Mouse (Mus musculus) forebrain, embryonic 11.5 days (tissue): ENCODE measurements at regions not wholly inside any gene's neighbourhood (a gene's known extent, or its start where the extent isn't known, plus 50 kb on each side); places are given as distances from the start of the nearest gene placed in this dataset.

ENCODE experiments used
- ATAC-seq: fragments of 200-750 bp; cut with Nextera tagmentation; replicated peaks from 2 replicates; pipeline ENCODE4 v1.8.0; 2017; ENCODE audit warnings: moderate TSS enrichment; ENCODE audit not compliant: low FRiP score
- DNase-seq: peaks from one replicate; pipeline ENCODE4 v3.0.0-alpha.2; 2017; ENCODE audit warnings: low spot score
- H3K27ac ChIP-seq: fragments of 300-500 bp; sonication (generic); 2 replicates; pipeline ENCODE4 v1.5.1; 2014; ENCODE audit warnings: low read depth, low read length
- H3K27me3 ChIP-seq: fragments of 300-500 bp; sonication (generic); 2 replicates; pipeline ENCODE4 v1.6.1; 2014; ENCODE audit warnings: mild to moderate bottlenecking, low read length, mixed read lengths; ENCODE audit not compliant: control insufficient read depth, insufficient read depth
- H3K36me3 ChIP-seq: fragments of 300-500 bp; sonication (generic); 2 replicates; pipeline ENCODE4 v1.6.1; 2014; ENCODE audit warnings: mild to moderate bottlenecking, low read length, moderate library complexity, mixed read lengths; ENCODE audit not compliant: control insufficient read depth, insufficient read depth
- H3K4me1 ChIP-seq: fragments of 300-500 bp; sonication (generic); replicated peaks from 2 replicates; pipeline ENCODE4 v1.6.1; 2014; ENCODE audit warnings: low read length, mixed read lengths; ENCODE audit not compliant: control insufficient read depth, insufficient read depth
- H3K4me2 ChIP-seq: fragments of 300-500 bp; sonication (generic); 2 replicates; pipeline ENCODE4 v1.6.1; 2014; ENCODE audit warnings: low read depth, mild to moderate bottlenecking, low read length, moderate library complexity, mixed read lengths; ENCODE audit not compliant: severe bottlenecking
- H3K4me3 ChIP-seq: fragments of 300-500 bp; sonication (generic); 2 replicates; pipeline ENCODE4 v1.5.1; 2014; ENCODE audit warnings: low read depth, low read length
- H3K9ac ChIP-seq: fragments of 300-500 bp; sonication (generic); 2 replicates; pipeline ENCODE4 v1.6.1; 2014; ENCODE audit warnings: low read length
- H3K9me3 ChIP-seq: fragments of 300-500 bp; sonication (generic); 2 replicates; pipeline ENCODE4 v1.6.1; 2016; ENCODE audit warnings: low read length, mixed read lengths; ENCODE audit not compliant: control insufficient read depth
- WGBS: fragments of 180-500 bp; shearing (Covaris S2); extraction: QIAGEN DNeasy Blood & Tissue Kit; methylation state at CpG from one replicate; pipeline ENCODE4 v1.1.7; 2014; 5-methylcytosine and 5-hydroxymethylcytosine counted together

DNA sequence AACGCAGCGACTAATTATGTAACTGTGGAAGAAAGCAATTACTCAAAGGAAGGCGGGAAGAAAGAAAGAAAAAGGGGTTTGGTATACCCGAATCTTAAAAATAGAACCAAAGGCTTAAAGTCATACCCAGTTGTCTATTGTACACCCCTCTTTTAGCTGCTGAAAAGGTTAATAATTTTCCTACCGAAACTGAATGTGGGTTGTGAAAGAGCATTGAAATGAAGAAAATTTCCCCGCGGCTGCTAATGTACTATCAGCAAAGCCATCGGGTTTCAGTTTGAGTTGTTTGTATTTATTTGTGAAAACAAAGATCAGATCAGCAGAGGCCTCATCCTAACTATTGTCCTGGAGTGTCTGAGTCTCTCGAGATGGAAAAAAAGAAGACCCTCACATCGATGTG is 213.3 kb upstream of the Spdye4c start:
- no peak for DNase-seq
- H3K9ac ChIP-seq = no peak overlapping the region
- H3K9me3 ChIP-seq = no peaks in the 10 kb centered on the region
- no peak for ATAC-seq
- H3K27ac ChIP-seq = no peak overlapping the region
- H3K4me2 ChIP-seq = no peak overlapping the region
- peaks cover 7% of the 10 kb centered on the region for H3K4me1 ChIP-seq
- 72% methylated on average over 10 of the region's 10 CpGs for WGBS
- H3K27me3 ChIP-seq = no peaks in the 10 kb centered on the region
- no peak overlapping the region for H3K4me3 ChIP-seq
- H3K36me3 ChIP-seq = no peaks in the 10 kb centered on the region

- ATAC-seq = no peak
- H3K4me1 ChIP-seq = peaks cover 6% of the 10 kb centered on the region
- H3K9ac ChIP-seq = no peak overlapping the region
- no peak for DNase-seq
- H3K27ac ChIP-seq = no peak overlapping the region
- no peak overlapping the region for H3K4me3 ChIP-seq
- H3K27me3 ChIP-seq = no peaks in the 10 kb centered on the region
- H3K4me2 ChIP-seq = no peak overlapping the region
- H3K36me3 ChIP-seq = no peaks in the 10 kb centered on the region
- 81% methylated on average over 7 of the region's 7 CpGs for whole genome bisulfite sequencing
- H3K9me3 ChIP-seq = no peaks in the 10 kb centered on the region
Observed at GRCm38 (mm10) chr2:128378456-128378855, 212.6 kb upstream of the Spdye4c start.

DNA sequence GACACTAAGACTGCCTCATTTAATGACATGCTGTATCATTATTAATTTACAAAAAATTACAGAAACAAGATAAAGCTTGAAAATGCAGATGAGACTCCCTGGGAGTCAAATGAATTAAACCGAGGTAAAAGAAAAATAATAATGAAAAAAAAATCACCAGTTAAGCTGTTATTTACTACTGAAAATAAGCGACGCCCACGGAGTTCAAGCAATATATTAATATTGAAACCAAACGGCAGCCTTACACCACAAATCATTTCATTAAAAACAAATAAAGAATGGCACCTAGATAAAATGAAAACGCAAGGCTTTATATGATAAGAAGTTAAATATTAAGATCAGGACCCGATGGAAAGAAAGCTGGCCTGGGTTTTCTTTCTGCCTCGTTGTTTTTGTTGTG is 211.9 kb upstream of the Spdye4c start:
- H3K9ac ChIP-seq = no peak overlapping the region
- H3K36me3 ChIP-seq = no peaks in the 10 kb centered on the region
- H3K4me1 ChIP-seq = no peaks in the 10 kb centered on the region
- H3K4me3 ChIP-seq = no peak overlapping the region
- no peak for DNase-seq
- WGBS = 84% methylated on average over 8 of the region's 8 CpGs
- no peak overlapping the region for H3K27ac ChIP-seq
- H3K4me2 ChIP-seq = no peak overlapping the region
- H3K27me3 ChIP-seq = no peaks in the 10 kb centered on the region
- ATAC-seq = no peak
- no peaks in the 10 kb centered on the region for H3K9me3 ChIP-seq

GRCm38 (mm10) chr2:128379554-128379953 is 211.5 kb upstream of the Spdye4c start:
- no peaks in the 10 kb centered on the region for H3K9me3 ChIP-seq
- H3K4me1 ChIP-seq = no peaks in the 10 kb centered on the region
- ATAC-seq (no peak), DNase-seq (no peak)
- H3K36me3 ChIP-seq = no peaks in the 10 kb centered on the region
- H3K27ac ChIP-seq = no peak overlapping the region
- 53% methylated on average over 8 of the region's 8 CpGs for WGBS
- no peak overlapping the region for H3K4me3 ChIP-seq
- no peak overlapping the region for H3K9ac ChIP-seq
- H3K4me2 ChIP-seq = no peak overlapping the region
- H3K27me3 ChIP-seq = no peaks in the 10 kb centered on the region

GRCm38 (mm10) chr2:128380581-128380980 is 210.4 kb upstream of the Spdye4c start:
- Histone ChIP-seq H3K9ac (no peak overlapping the region), H3K4me1 (no peaks in the 10 kb centered on the region), H3K9me3 (no peaks in the 10 kb centered on the region), H3K4me3 (no peak overlapping the region), H3K27ac (no peak overlapping the region), H3K36me3 (no peaks in the 10 kb centered on the region), H3K27me3 (no peaks in the 10 kb centered on the region), H3K4me2 (no peak overlapping the region)
- WGBS = 45% methylated on average over 7 of the region's 7 CpGs
- DNase-seq (no peak), ATAC-seq (no peak)

- ATAC-seq (no peak), DNase-seq (no peak)
- Histone ChIP-seq H3K4me3 (no peak overlapping the region), H3K27me3 (no peaks in the 10 kb centered on the region), H3K4me1 (no peaks in the 10 kb centered on the region), H3K9me3 (no peaks in the 10 kb centered on the region), H3K4me2 (no peak overlapping the region), H3K36me3 (no peaks in the 10 kb centered on the region), H3K9ac (no peak overlapping the region), H3K27ac (no peak overlapping the region)
- 87% methylated on average over 5 of the region's 5 CpGs for WGBS
Observed at GRCm38 (mm10) chr2:128381684-128382205, 209.3 kb upstream of the Spdye4c start.

DNA sequence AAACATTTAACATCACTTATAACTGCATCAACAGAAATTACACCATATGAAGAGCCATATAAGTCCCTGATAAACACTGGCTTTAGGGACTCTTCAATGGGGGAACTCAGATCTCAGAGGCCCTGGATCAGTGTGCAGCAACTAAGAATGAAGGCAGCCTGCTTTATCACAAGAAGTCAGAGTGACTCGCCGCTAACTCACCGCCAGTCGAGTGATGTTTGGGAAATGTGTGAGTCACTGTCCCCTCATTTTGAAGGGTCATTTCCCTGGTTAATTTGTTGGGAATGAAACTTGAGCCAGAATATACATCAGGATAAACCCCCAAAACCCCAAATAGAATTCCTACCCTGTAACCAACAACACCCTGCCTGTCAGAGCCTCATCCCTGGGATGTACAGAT is 208.5 kb upstream of the Spdye4c start:
- no peaks in the 10 kb centered on the region for H3K27me3 ChIP-seq
- H3K4me1 ChIP-seq = no peaks in the 10 kb centered on the region
- H3K4me3 ChIP-seq = no peak overlapping the region
- ATAC-seq = no peak
- no peak for DNase-seq
- H3K9ac ChIP-seq = no peak overlapping the region
- 90% methylated on average over 4 of the region's 4 CpGs for WGBS
- H3K4me2 ChIP-seq = no peak overlapping the region
- H3K27ac ChIP-seq = no peak overlapping the region
- H3K9me3 ChIP-seq = no peaks in the 10 kb centered on the region
- H3K36me3 ChIP-seq = no peaks in the 10 kb centered on the region

DNA sequence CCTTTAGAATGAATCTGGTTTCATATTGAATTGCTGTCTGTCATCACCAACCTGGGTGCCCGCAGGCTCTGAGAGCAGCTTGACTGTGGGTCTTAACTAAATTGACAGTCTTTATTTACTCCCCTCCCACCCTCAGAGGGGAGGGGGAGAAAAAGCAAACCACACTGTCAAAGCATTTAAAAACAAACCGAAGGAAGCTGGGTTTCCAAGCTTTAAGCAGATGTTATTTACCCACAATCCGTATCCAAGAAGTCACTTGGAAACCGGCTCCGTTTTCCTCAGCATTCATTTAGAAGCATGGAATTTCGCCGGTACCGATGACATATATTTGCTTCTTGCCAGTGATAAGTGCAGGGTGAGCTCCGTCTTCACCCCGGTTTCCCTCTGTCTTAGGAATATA is 206.4 kb upstream of the Spdye4c start:
- no peaks in the 10 kb centered on the region for H3K27me3 ChIP-seq
- no peak overlapping the region for H3K9ac ChIP-seq
- H3K4me1 ChIP-seq = peaks cover 3% of the 10 kb centered on the region
- no peak for ATAC-seq
- H3K36me3 ChIP-seq = no peaks in the 10 kb centered on the region
- DNase-seq = no peak
- WGBS = 90% methylated on average over 10 of the region's 10 CpGs
- H3K4me2 ChIP-seq = no peak overlapping the region
- H3K4me3 ChIP-seq = no peak overlapping the region
- no peak overlapping the region for H3K27ac ChIP-seq
- no peaks in the 10 kb centered on the region for H3K9me3 ChIP-seq

DNA sequence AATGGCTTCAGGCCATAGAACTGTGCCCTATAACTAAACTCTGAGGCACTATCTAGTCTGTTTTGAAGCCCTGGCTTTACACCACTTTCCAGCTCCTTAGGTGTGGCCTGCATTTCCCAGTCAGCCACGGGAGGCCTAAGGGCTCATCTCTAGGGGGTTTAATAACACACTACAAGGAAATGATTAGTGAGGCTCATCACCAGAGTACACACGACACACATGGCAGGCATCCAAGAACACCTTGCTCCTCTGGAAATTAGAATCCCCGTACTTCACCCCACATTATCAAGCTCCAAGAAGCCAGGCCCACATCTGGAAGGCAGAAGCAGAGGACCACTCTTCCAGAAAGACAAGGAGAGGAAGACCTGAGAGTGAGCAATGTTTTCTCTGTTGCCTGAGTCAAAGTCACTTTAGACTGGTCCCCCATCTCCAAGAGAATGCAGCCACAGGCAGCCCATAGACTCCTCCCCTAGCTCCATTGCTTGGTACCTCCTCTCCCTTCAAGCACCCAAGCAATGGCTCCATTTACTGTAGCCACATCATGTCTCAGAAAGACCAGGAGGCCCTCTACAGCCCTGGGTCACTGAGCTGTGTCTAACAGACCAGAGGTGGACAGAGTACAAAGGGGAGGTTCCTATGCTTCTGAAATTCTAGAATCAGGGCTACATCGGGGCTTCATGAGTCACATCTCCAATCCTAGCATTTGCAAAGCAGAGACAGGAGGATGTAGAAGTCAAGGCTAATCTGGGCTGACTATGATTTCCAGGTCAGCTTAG is 204.0 kb upstream of the Spdye4c start:
- Histone ChIP-seq H3K4me3 (no peak overlapping the region), H3K27ac (no peak overlapping the region), H3K36me3 (no peaks in the 10 kb centered on the region), H3K9ac (no peak overlapping the region), H3K4me1 (peaks cover 6% of the 10 kb centered on the region), H3K4me2 (no peak overlapping the region), H3K9me3 (no peaks in the 10 kb centered on the region), H3K27me3 (no peaks in the 10 kb centered on the region; the same call in 1 of the 2 replicates)
- ATAC-seq (no peak), DNase-seq (no peak)
- WGBS = 85% methylated on average over 4 of the region's 4 CpGs
